Mouse (Mus musculus) bone marrow, adult 2 months (tissue): ENCODE measurements around the gene Rfc3.

Experiments used
- CTCF ChIP-seq: fragments of 200-500 bp; IDR thresholded peaks from 2 replicates; pipeline ENCODE4 v1.5.1; 2011; ENCODE audit warnings: low read length, control low read depth; ENCODE audit not compliant: control insufficient read depth, insufficient read depth
- POLR2A ChIP-seq: fragments of 200-500 bp; IDR thresholded peaks from 2 replicates; pipeline ENCODE4 v1.6.1; 2011; ENCODE audit warnings: low read depth, mild to moderate bottlenecking, control low read depth, low read length, borderline replicate concordance; ENCODE audit not compliant: control insufficient read depth

DNA sequence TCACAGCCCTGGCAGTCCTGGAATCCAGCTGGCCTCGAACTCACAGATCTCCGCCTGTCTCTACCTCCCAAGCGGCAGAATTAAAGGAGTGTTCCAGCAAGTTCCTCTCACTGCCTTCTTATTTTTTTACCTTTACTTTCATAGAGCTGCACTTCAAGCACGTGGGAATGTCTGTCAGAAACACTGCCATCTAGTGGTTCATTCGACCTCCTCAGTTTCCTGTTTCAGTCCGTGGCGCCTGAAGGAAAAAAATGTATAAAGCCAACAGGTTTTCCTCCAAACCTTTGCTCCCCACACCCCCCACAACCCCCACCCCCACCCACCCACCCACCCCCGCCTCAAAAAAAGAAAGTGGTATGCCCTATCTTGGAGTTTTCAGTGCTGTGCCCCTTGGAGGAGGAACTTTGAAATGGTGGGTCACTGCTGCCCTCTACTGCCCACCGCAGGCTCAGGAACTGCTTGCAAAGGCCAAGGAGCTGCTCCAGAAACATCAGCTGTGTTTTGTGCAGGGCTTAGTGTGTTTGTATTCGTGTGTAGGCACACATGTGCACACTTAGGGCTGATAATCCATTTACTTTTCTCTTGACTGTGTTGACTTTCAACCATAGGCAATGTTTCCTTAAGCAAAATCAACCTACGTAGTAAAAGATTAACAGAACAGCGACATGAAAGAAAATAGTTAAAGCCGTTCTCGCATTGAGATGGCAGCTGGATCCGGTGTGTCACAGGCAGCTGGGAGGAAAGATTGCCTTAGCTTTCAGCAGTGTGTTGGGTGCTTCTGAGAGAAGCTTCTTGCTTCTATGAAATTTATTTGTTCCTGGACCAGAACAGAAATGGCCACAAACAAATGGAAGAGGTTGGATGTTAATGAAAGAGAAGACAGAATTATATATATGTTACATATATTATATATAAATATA, 35.8 kb upstream of the Rfc3 start:
- peak; percentile 86 for TF ChIP-seq CTCF
- no peak for TF ChIP-seq POLR2A
